Mouse (Mus musculus) stomach, embryonic 16.5 days (tissue): ENCODE data around the gene Vmn2r109. TPM values are rescaled to one million over a fixed set of nuclear protein-coding genes. Genes with fewer than 3 reads are reported as not detected.
"Not testable (repeated sequence)": the region's sequence is repeated elsewhere in the genome, so short reads cannot be mapped to it uniquely, and the experiment has no call there.

ENCODE experiments used
- ATAC-seq: fragments of 200-750 bp; cut with Nextera tagmentation; 2 replicates; pipeline ENCODE4 v1.8.0; 2017; ENCODE audit warnings: moderate number of reproducible peaks, moderate TSS enrichment; ENCODE audit not compliant: insufficient read depth, low FRiP score
- H3K27ac ChIP-seq: fragments of 300-500 bp; sonication (generic); 2 replicates; pipeline ENCODE4 v1.5.1; 2014; ENCODE audit warnings: low read length
- H3K27me3 ChIP-seq: fragments of 300-500 bp; sonication (generic); 2 replicates; pipeline ENCODE4 v1.6.1; 2014; ENCODE audit warnings: low read length, control low read depth, mixed read lengths; ENCODE audit not compliant: control insufficient read depth, insufficient read depth
- H3K36me3 ChIP-seq: fragments of 300-500 bp; sonication (generic); 2 replicates; pipeline ENCODE4 v1.6.1; 2014; ENCODE audit warnings: low read length; ENCODE audit not compliant: control insufficient read depth, insufficient read depth
- H3K4me1 ChIP-seq: fragments of 300-500 bp; sonication (generic); 2 replicates; pipeline ENCODE4 v1.6.1; 2014; ENCODE audit warnings: low read length, control low read depth, mixed read lengths; ENCODE audit not compliant: control insufficient read depth, insufficient read depth
- H3K4me2 ChIP-seq: fragments of 300-500 bp; sonication (generic); 2 replicates; pipeline ENCODE4 v1.6.1; 2014; ENCODE audit warnings: low read depth, low read length, mixed read lengths
- H3K4me3 ChIP-seq: fragments of 300-500 bp; sonication (generic); replicated peaks from 2 replicates; pipeline ENCODE4 v1.5.1; 2014; ENCODE audit warnings: mild to moderate bottlenecking, low read length
- H3K9ac ChIP-seq: fragments of 300-500 bp; sonication (generic); 2 replicates; pipeline ENCODE4 v1.6.1; 2014; ENCODE audit warnings: low read length
- H3K9me3 ChIP-seq: fragments of 300-500 bp; sonication (generic); replicated peaks from 2 replicates; pipeline ENCODE4 v1.6.1; 2016; ENCODE audit warnings: low read length, control low read depth; ENCODE audit not compliant: control insufficient read depth
- WGBS: fragments of 180-500 bp; shearing (Covaris S2); extraction: QIAGEN DNeasy Blood & Tissue Kit; methylation state at CpG from one replicate; pipeline ENCODE4 v1.1.7; 2014; 5-methylcytosine and 5-hydroxymethylcytosine counted together
- polyA plus RNA-seq: library from polyadenylated mRNA; unstranded; fragments of >200 nt; fragmentation: Nextera tagmentation; extraction: Ambion mirVana; gene quantifications from 2 replicates; pipeline ENCODE4 v1.2.1, GENCODE M21; 2015

Vmn2r109 gene
- polyA plus RNA-seq, result not detected in 2 replicates

- 83% methylated on average over 1 of the region's 1 CpGs for WGBS
- Histone ChIP-seq H3K27ac (no peak within 1 kb of the TSS), H3K4me1 (no peaks in the 10 kb centered on the region), H3K9me3 (no peaks in the 10 kb centered on the region), H3K4me2 (no peak within 1 kb of the TSS), H3K9ac (no peak within 1 kb of the TSS), H3K36me3 (no peaks in the 10 kb centered on the region), H3K27me3 (no peaks in the 10 kb centered on the region), H3K4me3 (no peak within 1 kb of the TSS)
- ATAC-seq, result no peak
Measured at GRCm38 (mm10) chr17:20564656-20565055, at the start of gene Vmn2r109. TSS of gene Vmn2r109 (minus strand) at chr17:20564756.

GRCm38 (mm10) chr17:20596323-20596722 is 31.8 kb upstream of the Vmn2r109 start, which contains the start of gene Vmn2r110:
TSS of gene Vmn2r110 (minus strand) at chr17:20596423.
- H3K27me3 ChIP-seq, result no peaks in the 10 kb centered on the region
- no peak for ATAC-seq
- H3K36me3 ChIP-seq, result no peaks in the 10 kb centered on the region
- WGBS, result 29% methylated on average over 1 of the region's 1 CpGs
- H3K4me3 ChIP-seq, result no peak within 1 kb of the TSS
- no peak within 1 kb of the TSS for H3K9ac ChIP-seq
- no peak within 1 kb of the TSS for H3K27ac ChIP-seq
- no peaks in the 10 kb centered on the region for H3K9me3 ChIP-seq
- H3K4me2 ChIP-seq, result no peak within 1 kb of the TSS
- H3K4me1 ChIP-seq, result no peaks in the 10 kb centered on the region

- H3K9ac ChIP-seq, H3K36me3 ChIP-seq, H3K4me2 ChIP-seq, H3K9me3 ChIP-seq, H3K27me3 ChIP-seq, ATAC-seq, H3K27ac ChIP-seq, H3K4me3 ChIP-seq, H3K4me1 ChIP-seq: not testable (repeated sequence)
Measured at GRCm38 (mm10) chr17:20508247-20508646, 56.3 kb downstream of the Vmn2r109 start.

GRCm38 (mm10) chr17:20497858-20498257 is 66.7 kb downstream of the Vmn2r109 start, which contains the start of gene Vmn1r225:
TSS of gene Vmn1r225 (plus strand) at chr17:20498158.
- no peak for ATAC-seq
- no peak within 1 kb of the TSS for H3K4me3 ChIP-seq
- H3K4me1 ChIP-seq, result no peaks in the 10 kb centered on the region
- no peaks in the 10 kb centered on the region for H3K9me3 ChIP-seq
- no peak within 1 kb of the TSS for H3K9ac ChIP-seq
- no peaks in the 10 kb centered on the region for H3K27me3 ChIP-seq
- no peak within 1 kb of the TSS for H3K27ac ChIP-seq
- no peak within 1 kb of the TSS for H3K4me2 ChIP-seq
- H3K36me3 ChIP-seq, result no peaks in the 10 kb centered on the region

Other genes with a start within 250 kb of the Vmn2r109 start
- not detected in 2 replicates for gene Vmn2r107, start 219.5 kb downstream of the Vmn2r109 start, polyA plus RNA-seq
- gene Vmn1r224, start 150.6 kb downstream of the Vmn2r109 start, polyA plus RNA-seq, result not detected in 2 replicates
- not detected in 2 replicates for gene Vmn2r108, start 83.4 kb downstream of the Vmn2r109 start, polyA plus RNA-seq
- not detected in 2 replicates for gene Vmn1r225, start 66.6 kb downstream of the Vmn2r109 start, polyA plus RNA-seq
- 0.01 TPM in 1 of 2 replicates, not detected in the other for gene Vmn2r110, start 31.7 kb upstream of the Vmn2r109 start, polyA plus RNA-seq
- not detected in 2 replicates for gene Fpr-rs3, start 60.1 kb upstream of the Vmn2r109 start, polyA plus RNA-seq
- not detected in 2 replicates for gene Vmn1r226, start 118.1 kb upstream of the Vmn2r109 start, polyA plus RNA-seq
- not detected in 2 replicates for gene Vmn1r227, start 165.1 kb upstream of the Vmn2r109 start, polyA plus RNA-seq
- gene Vmn1r228, start 221.4 kb upstream of the Vmn2r109 start, polyA plus RNA-seq, result not detected in 2 replicates
- not detected in 2 replicates for gene Vmn1r229, start 246.8 kb upstream of the Vmn2r109 start, polyA plus RNA-seq